Mouse (Mus musculus) embryonic facial prominence, embryonic 14.5 days (tissue): ENCODE measurements at regions not wholly inside any gene's neighbourhood (a gene's known extent, or its start where the extent isn't known, plus 50 kb on each side); places are given as distances from the start of the nearest gene placed in this dataset.

Experiments
- ATAC-seq: fragments of 200-750 bp; cut with Nextera tagmentation; 2 replicates; pipeline ENCODE4 v1.8.0; 2017; ENCODE audit warnings: low read depth, moderate number of reproducible peaks, moderate TSS enrichment
- DNase-seq: peaks from one replicate; pipeline ENCODE4 v3.0.0-alpha.2; 2015; ENCODE audit warnings: low spot score
- H3K27ac ChIP-seq: fragments of 300-500 bp; sonication (generic); replicated peaks from 2 replicates; pipeline ENCODE4 v1.5.1; 2014; ENCODE audit warnings: low read depth, mild to moderate bottlenecking, low read length, moderate library complexity
- H3K27me3 ChIP-seq: fragments of 300-500 bp; sonication (generic); replicated peaks from 2 replicates; pipeline ENCODE4 v1.6.1; 2014; ENCODE audit warnings: low read length; ENCODE audit not compliant: control insufficient read depth, insufficient read depth
- H3K36me3 ChIP-seq: fragments of 300-500 bp; sonication (generic); 2 replicates; pipeline ENCODE4 v1.6.1; 2014; ENCODE audit warnings: low read length, mixed read lengths; ENCODE audit not compliant: control insufficient read depth, insufficient read depth
- H3K4me1 ChIP-seq: fragments of 300-500 bp; sonication (generic); 2 replicates; pipeline ENCODE4 v1.6.1; 2014; ENCODE audit warnings: antibody characterized with exemption, low read length; ENCODE audit not compliant: control insufficient read depth, insufficient read depth
- H3K4me2 ChIP-seq: fragments of 300-500 bp; sonication (generic); 2 replicates; pipeline ENCODE4 v1.6.1; 2014; ENCODE audit warnings: low read depth, mild to moderate bottlenecking, low read length, moderate library complexity, mixed read lengths
- H3K4me3 ChIP-seq: fragments of 300-500 bp; sonication (generic); 2 replicates; pipeline ENCODE4 v1.5.1; 2014; ENCODE audit warnings: low read depth, mild to moderate bottlenecking, low read length
- H3K9ac ChIP-seq: fragments of 300-500 bp; sonication (generic); 2 replicates; pipeline ENCODE4 v1.6.1; 2014; ENCODE audit warnings: low read depth, mild to moderate bottlenecking, low read length, moderate library complexity, mixed read lengths
- H3K9me3 ChIP-seq: fragments of 300-500 bp; sonication (generic); 2 replicates; pipeline ENCODE4 v1.6.1; 2016; ENCODE audit warnings: low read length; ENCODE audit not compliant: control insufficient read depth
- WGBS: fragments of 180-500 bp; shearing (Covaris S2); extraction: QIAGEN DNeasy Blood & Tissue Kit; methylation state at CpG from one replicate; pipeline ENCODE4 v1.1.7; 2014; 5-methylcytosine and 5-hydroxymethylcytosine counted together

DNA sequence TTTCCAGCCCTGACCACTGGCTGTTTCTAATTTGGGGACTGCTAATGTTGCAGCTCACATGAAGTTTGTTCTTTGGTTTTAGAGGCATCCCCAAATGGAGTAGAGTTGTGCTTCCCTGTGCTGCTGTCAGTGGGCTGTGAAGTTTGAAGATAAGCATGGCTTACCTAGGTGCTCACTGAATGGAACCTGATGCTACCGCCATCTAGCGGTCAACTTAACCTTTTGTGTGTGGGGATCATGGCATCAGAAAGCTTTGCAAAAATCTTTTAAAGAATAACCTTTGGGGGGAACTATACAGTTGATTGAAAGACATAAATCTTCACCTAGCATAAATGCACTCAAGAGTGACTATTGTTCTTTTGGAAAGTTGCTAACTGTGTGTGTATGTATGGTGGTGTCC, 382.8 kb upstream of the Trpc7 start:
- H3K27ac ChIP-seq: no peak overlapping the region
- 9% methylated on average over 2 of the region's 2 CpGs for WGBS
- no peak overlapping the region for H3K9ac ChIP-seq
- no peaks in the 10 kb centered on the region for H3K27me3 ChIP-seq
- no peaks in the 10 kb centered on the region for H3K9me3 ChIP-seq
- no peak overlapping the region for H3K4me2 ChIP-seq
- no peak overlapping the region for H3K4me3 ChIP-seq
- H3K36me3 ChIP-seq: no peaks in the 10 kb centered on the region
- H3K4me1 ChIP-seq: no peaks in the 10 kb centered on the region
- ATAC-seq (no peak), DNase-seq (no peak)

DNA sequence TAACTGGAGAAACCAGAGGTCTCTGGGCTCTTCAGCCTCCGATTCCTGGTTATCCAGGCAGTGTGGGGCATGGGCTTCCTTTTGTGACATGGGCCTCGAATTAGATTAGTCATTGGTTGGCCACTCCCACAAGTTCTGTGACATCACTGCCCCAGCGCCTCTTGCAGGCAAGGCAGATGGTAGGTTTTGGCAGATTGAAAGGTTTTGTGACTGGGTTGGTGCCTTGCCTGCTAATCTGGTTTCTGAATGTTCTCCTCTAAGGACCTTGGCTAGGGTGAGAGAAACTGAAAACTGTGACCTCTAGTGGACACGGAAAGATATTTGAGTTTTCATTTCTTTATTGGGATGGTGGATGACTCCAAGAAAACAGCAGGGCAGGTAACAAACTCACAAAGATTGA, 381.3 kb upstream of the Trpc7 start:
- 41% methylated on average over 4 of the region's 4 CpGs for WGBS
- Histone ChIP-seq H3K4me3 (no peak overlapping the region), H3K27me3 (no peaks in the 10 kb centered on the region), H3K4me2 (no peak overlapping the region), H3K9me3 (no peaks in the 10 kb centered on the region), H3K9ac (no peak overlapping the region), H3K27ac (no peak overlapping the region), H3K4me1 (no peaks in the 10 kb centered on the region), H3K36me3 (no peaks in the 10 kb centered on the region)
- no peak for DNase-seq
- ATAC-seq: no peak

DNA sequence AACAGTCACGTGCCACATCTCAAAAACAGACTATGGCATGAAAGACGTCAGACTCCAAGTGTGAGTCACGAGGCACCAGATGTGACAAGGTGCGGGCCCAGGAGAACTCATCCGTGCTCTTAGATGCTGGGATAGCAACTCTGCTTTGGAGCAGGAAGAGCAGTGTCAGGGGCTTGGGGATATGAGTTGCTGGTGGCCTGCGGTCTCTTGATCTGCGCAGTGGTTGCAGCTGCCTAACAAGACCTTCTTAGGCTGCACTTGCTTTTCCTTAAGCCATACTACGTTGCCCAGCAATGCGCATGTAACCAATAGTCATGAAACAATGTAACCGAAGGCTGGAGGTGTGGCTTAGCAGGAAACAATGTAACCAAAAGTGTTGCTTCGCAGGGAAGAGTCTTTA, 380.1 kb upstream of the Trpc7 start:
- no peaks in the 10 kb centered on the region for H3K9me3 ChIP-seq
- H3K36me3 ChIP-seq: no peaks in the 10 kb centered on the region
- 87% methylated on average over 11 of the region's 11 CpGs for WGBS
- no peak for ATAC-seq
- H3K4me2 ChIP-seq: no peak overlapping the region
- no peak for DNase-seq
- H3K4me1 ChIP-seq: no peaks in the 10 kb centered on the region
- H3K4me3 ChIP-seq: no peak overlapping the region
- no peaks in the 10 kb centered on the region for H3K27me3 ChIP-seq
- no peak overlapping the region for H3K9ac ChIP-seq
- no peak overlapping the region for H3K27ac ChIP-seq

DNA sequence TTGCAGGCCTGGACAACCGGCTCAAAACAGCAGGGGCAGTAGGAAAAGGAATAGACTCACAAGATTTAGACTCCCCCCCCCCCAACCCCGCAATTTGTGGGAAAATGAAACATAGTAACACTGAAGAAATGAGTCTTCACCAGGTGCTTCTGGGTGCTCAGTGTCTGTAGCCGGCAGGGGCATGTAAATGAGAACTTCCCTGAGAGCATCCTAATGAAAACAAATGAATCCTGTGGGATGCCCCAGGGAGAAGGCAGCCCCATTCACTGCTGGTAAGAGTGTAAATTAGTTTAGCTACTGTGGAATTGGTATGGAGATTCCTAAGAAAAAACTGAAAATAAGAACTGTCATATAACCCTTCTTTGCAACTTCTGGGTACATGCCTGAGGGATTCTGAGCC, 377.8 kb upstream of the Trpc7 start:
- H3K9me3 ChIP-seq: no peaks in the 10 kb centered on the region
- no peak overlapping the region for H3K4me2 ChIP-seq
- H3K36me3 ChIP-seq: no peaks in the 10 kb centered on the region
- WGBS: 21% methylated on average over 3 of the region's 3 CpGs
- ATAC-seq: no peak
- no peak overlapping the region for H3K4me3 ChIP-seq
- DNase-seq: no peak
- no peak overlapping the region for H3K9ac ChIP-seq
- H3K27me3 ChIP-seq: no peaks in the 10 kb centered on the region
- H3K27ac ChIP-seq: no peak overlapping the region
- no peaks in the 10 kb centered on the region for H3K4me1 ChIP-seq

DNA sequence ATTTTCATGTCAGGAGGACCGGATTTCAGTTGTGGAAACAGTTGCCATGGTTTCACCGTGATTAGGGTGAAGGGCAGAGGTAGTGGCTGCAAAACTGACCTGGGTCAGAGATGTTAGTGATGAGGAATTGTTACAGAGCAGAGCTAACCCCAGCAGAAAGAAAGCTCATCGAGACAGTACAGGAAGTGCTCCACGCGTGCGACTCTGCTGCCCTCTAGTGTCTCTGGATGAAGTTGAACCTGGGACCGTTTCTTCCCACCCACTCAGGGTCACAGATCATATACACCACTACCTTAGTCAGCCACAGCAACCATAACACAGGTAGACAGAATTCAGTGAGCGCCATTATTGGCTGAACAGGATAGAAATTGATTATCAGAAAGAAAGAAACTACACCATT, 373.8 kb upstream of the Trpc7 start:
- Histone ChIP-seq H3K9ac (no peak overlapping the region), H3K27me3 (no peaks in the 10 kb centered on the region), H3K9me3 (no peaks in the 10 kb centered on the region), H3K4me1 (no peaks in the 10 kb centered on the region), H3K4me3 (no peak overlapping the region), H3K27ac (no peak overlapping the region), H3K4me2 (no peak overlapping the region), H3K36me3 (no peaks in the 10 kb centered on the region)
- 9% methylated on average over 8 of the region's 8 CpGs for WGBS
- DNase-seq (peak; percentile 74), ATAC-seq (peak; percentile 76)

DNA sequence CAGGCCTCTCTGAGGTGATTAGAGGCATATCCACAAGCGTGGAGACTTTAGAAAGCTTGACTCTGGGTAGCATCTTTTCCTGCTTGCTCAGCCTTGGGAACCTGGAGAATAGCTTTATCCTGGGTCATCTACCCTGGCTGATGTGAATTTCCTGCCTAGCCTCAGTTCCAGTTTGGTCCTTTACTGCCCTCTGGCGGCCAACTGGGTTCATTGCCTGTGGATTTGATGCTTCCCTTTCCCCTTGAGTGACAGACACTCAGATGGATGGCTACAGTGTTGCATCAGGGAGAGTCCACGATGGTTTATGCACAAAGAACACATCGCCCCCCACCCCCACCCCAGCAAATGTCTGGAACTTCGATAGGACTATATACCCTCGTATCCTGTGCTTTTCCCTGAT, 364.1 kb upstream of the Trpc7 start:
- DNase-seq (peak; percentile 68), ATAC-seq (peak; percentile 41)
- no peaks in the 10 kb centered on the region for H3K4me1 ChIP-seq
- H3K4me3 ChIP-seq: no peak overlapping the region
- H3K9ac ChIP-seq: no peak overlapping the region
- no peaks in the 10 kb centered on the region for H3K27me3 ChIP-seq
- WGBS: 7% methylated on average over 6 of the region's 6 CpGs
- H3K4me2 ChIP-seq: no peak overlapping the region
- H3K9me3 ChIP-seq: no peaks in the 10 kb centered on the region
- H3K27ac ChIP-seq: no peak overlapping the region
- no peaks in the 10 kb centered on the region for H3K36me3 ChIP-seq

DNA sequence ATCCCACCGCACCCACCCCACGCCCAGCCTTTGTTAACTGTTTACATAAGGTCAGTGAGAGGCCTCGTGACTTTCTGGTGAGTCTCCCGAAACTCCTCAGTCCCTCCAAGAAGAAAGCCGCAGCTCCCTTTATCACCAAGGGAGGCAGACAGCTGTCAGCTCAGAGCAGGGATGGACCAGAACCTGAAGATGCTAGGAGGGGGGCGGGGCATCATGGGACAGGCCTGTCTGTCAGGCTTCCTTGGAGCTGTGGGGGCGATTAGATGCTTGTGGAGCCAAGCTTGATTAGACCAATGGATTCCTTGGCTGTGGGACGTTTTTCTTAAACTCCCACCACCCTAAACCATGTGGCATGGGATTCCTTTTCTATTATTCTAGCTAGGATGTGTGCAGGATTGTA, 363.7 kb upstream of the Trpc7 start:
- DNase-seq (no peak), ATAC-seq (no peak)
- Histone ChIP-seq H3K27ac (no peak overlapping the region), H3K9me3 (no peaks in the 10 kb centered on the region), H3K4me1 (no peaks in the 10 kb centered on the region), H3K36me3 (no peaks in the 10 kb centered on the region), H3K4me2 (no peak overlapping the region), H3K27me3 (no peaks in the 10 kb centered on the region), H3K9ac (no peak overlapping the region), H3K4me3 (no peak overlapping the region)
- WGBS: 58% methylated on average over 8 of the region's 8 CpGs

DNA sequence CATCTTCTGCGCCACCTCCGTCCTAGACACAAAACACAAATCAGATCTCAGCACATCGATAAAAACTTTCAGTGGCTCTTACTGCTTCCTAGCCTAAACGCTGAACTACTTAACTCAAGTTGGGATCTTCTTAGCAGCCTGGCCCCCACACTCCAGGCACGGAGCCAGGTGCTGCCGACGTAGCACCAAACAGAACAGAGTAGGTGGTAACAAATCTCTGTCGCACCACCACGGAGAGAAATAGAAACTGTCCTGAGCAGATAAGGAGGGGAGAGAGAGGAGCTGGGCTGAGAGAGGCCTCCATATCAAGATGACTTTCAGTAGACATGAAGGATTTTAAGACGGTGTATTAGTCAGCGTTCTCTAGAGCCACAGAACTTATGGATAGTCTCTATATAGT, 360.1 kb upstream of the Trpc7 start:
- Histone ChIP-seq H3K9ac (no peak overlapping the region), H3K4me2 (no peak overlapping the region), H3K4me3 (no peak overlapping the region), H3K27ac (no peak overlapping the region), H3K27me3 (no peaks in the 10 kb centered on the region), H3K9me3 (no peaks in the 10 kb centered on the region), H3K4me1 (no peaks in the 10 kb centered on the region), H3K36me3 (no peaks in the 10 kb centered on the region)
- no peak for ATAC-seq
- WGBS: 88% methylated on average over 11 of the region's 11 CpGs
- no peak for DNase-seq

DNA sequence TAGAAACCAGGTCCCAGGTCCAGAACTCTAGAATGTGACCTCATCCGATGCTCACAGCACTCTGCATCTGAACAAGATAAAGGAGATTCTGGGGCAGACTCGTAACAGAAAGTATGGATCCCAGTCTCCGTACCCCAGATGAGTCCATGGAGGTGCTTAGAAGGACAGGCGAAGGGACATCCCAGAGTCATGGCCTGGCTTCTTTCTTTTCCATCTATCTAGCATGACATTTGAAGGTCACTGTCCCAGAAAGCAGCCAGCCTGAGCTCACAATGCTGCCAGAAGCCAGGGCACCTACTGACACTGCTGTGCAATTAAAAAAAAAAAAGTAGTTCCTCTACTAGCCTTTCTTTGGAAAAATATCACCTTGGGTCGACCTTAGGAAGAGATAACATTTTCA, 354.1 kb upstream of the Trpc7 start:
- Histone ChIP-seq H3K4me2 (no peak overlapping the region), H3K4me1 (no peaks in the 10 kb centered on the region), H3K36me3 (no peaks in the 10 kb centered on the region), H3K27me3 (no peaks in the 10 kb centered on the region), H3K4me3 (no peak overlapping the region), H3K27ac (no peak overlapping the region), H3K9ac (no peak overlapping the region), H3K9me3 (no peaks in the 10 kb centered on the region)
- 88% methylated on average over 5 of the region's 5 CpGs for WGBS
- DNase-seq (no peak), ATAC-seq (no peak)
